Mouse (Mus musculus): ENCODE results near the gene Gm20388. TPM values are rescaled to one million over a fixed set of nuclear protein-coding genes. Genes with fewer than 3 reads are reported as not detected.
A peak's percentile ranks its signal among the peaks of the same experiment; 100 is the strongest.

Gene Gm20388
- polyA plus RNA-seq, 1 experiment from 2014 or later: 5.3 TPM

- Histone ChIP-seq H3K4me3 (ENCODE audit: low read depth, low read length) (no peak overlapping the region), H3K27ac (ENCODE audit: low read depth, low read length) (no peak overlapping the region), H3K36me3 (ENCODE audit: control insufficient read depth, insufficient read depth, low read length) (no peaks in the 10 kb centered on the region), H3K9me3 (ENCODE audit: control insufficient read depth, low read length) (no peaks in the 10 kb centered on the region), H3K4me1 (replicated peaks; ENCODE audit: control insufficient read depth, insufficient read depth, low read length) (no peaks in the 10 kb centered on the region), H3K9ac (ENCODE audit: low read depth, low read length) (no peak overlapping the region), H3K27me3 (replicated peaks; ENCODE audit: control insufficient read depth, insufficient read depth, low read length) (no peaks in the 10 kb centered on the region), H3K4me2 (no peak overlapping the region)
- no peak for DNase-seq (ENCODE audit: low spot score)
- no peak for ATAC-seq (replicated peaks; ENCODE audit: low FRiP score)
Observed at GRCm38 (mm10) chr8:119984085-119984484, 73.4 kb downstream of the Gm20388 start.

- peaks cover 10% of the 10 kb centered on the region; the same call in 1 of the 2 replicates for H3K27me3 ChIP-seq (replicated peaks; ENCODE audit: control insufficient read depth, insufficient read depth, low read length)
- H3K4me3 ChIP-seq (ENCODE audit: low read depth, low read length): no peak overlapping the region
- no peak overlapping the region for H3K27ac ChIP-seq (ENCODE audit: low read depth, low read length)
- no peak overlapping the region for H3K4me2 ChIP-seq
- ATAC-seq (replicated peaks; ENCODE audit: low FRiP score): no peak
- no peaks in the 10 kb centered on the region for H3K4me1 ChIP-seq (replicated peaks; ENCODE audit: control insufficient read depth, insufficient read depth, low read length)
- WGBS: 63% methylated on average over 5 of the region's 5 CpGs
- H3K9ac ChIP-seq (ENCODE audit: low read depth, low read length): no peak overlapping the region
- no peaks in the 10 kb centered on the region for H3K9me3 ChIP-seq (ENCODE audit: control insufficient read depth, low read length)
- DNase-seq (ENCODE audit: low spot score): no peak
- no peaks in the 10 kb centered on the region for H3K36me3 ChIP-seq (ENCODE audit: control insufficient read depth, insufficient read depth, low read length)
Observed at GRCm38 (mm10) chr8:119986174-119986573, 75.5 kb downstream of the Gm20388 start.

GRCm38 (mm10) chr8:119988087-119988486 is 77.4 kb downstream of the Gm20388 start:
- Histone ChIP-seq H3K4me3 (ENCODE audit: low read depth, low read length) (no peak overlapping the region), H3K27me3 (replicated peaks; ENCODE audit: control insufficient read depth, insufficient read depth, low read length) (peaks cover 29% of the 10 kb centered on the region), H3K27ac (ENCODE audit: low read depth, low read length) (no peak overlapping the region), H3K9ac (ENCODE audit: low read depth, low read length) (no peak overlapping the region), H3K9me3 (ENCODE audit: control insufficient read depth, low read length) (no peaks in the 10 kb centered on the region), H3K4me1 (replicated peaks; ENCODE audit: control insufficient read depth, insufficient read depth, low read length) (no peaks in the 10 kb centered on the region), H3K36me3 (ENCODE audit: control insufficient read depth, insufficient read depth, low read length) (no peaks in the 10 kb centered on the region), H3K4me2 (no peak overlapping the region)
- WGBS: 67% methylated on average over 15 of the region's 15 CpGs
- no peak for ATAC-seq (replicated peaks; ENCODE audit: low FRiP score)
- DNase-seq (ENCODE audit: low spot score): no peak

- Histone ChIP-seq H3K27me3 (replicated peaks; ENCODE audit: control insufficient read depth, insufficient read depth, low read length) (peaks cover 44% of the 10 kb centered on the region), H3K27ac (ENCODE audit: low read depth, low read length) (no peak within 1 kb of the TSS), H3K36me3 (ENCODE audit: control insufficient read depth, insufficient read depth, low read length) (no peaks in the 10 kb centered on the region), H3K9me3 (ENCODE audit: control insufficient read depth, low read length) (no peaks in the 10 kb centered on the region), H3K4me3 (ENCODE audit: low read depth, low read length) (peak within 1 kb of the TSS; percentile 14; the same call in 1 of the 2 replicates), H3K4me1 (replicated peaks; ENCODE audit: control insufficient read depth, insufficient read depth, low read length) (peaks cover 5% of the 10 kb centered on the region; the same call in 1 of the 2 replicates), H3K4me2 (peak within 1 kb of the TSS; percentile 44), H3K9ac (ENCODE audit: low read depth, low read length) (no peak within 1 kb of the TSS)
- ATAC-seq (replicated peaks; ENCODE audit: low FRiP score): peak; percentile 60
- peak; percentile 76 for DNase-seq (ENCODE audit: low spot score)
- 1% methylated on average over 25 of the region's 25 CpGs for WGBS
Observed at GRCm38 (mm10) chr8:119992249-119992648, 81.6 kb downstream of the Gm20388 start, which contains the start of gene Crispld2. Crispld2 (plus strand) TSS chr8:119992438.

GRCm38 (mm10) chr8:119994114-119994513 is 83.5 kb downstream of the Gm20388 start:
- 68% methylated on average over 7 of the region's 7 CpGs for WGBS
- no peaks in the 10 kb centered on the region for H3K9me3 ChIP-seq (ENCODE audit: control insufficient read depth, low read length)
- H3K27me3 ChIP-seq (replicated peaks; ENCODE audit: control insufficient read depth, insufficient read depth, low read length): peaks cover 44% of the 10 kb centered on the region
- no peak overlapping the region for H3K27ac ChIP-seq (ENCODE audit: low read depth, low read length)
- H3K36me3 ChIP-seq (ENCODE audit: control insufficient read depth, insufficient read depth, low read length): no peaks in the 10 kb centered on the region
- no peak overlapping the region for H3K4me2 ChIP-seq
- no peak overlapping the region for H3K4me3 ChIP-seq (ENCODE audit: low read depth, low read length)
- no peak for ATAC-seq (replicated peaks; ENCODE audit: low FRiP score)
- H3K9ac ChIP-seq (ENCODE audit: low read depth, low read length): no peak overlapping the region
- DNase-seq (ENCODE audit: low spot score): no peak
- peaks cover 5% of the 10 kb centered on the region; the same call in 1 of the 2 replicates for H3K4me1 ChIP-seq (replicated peaks; ENCODE audit: control insufficient read depth, insufficient read depth, low read length)

GRCm38 (mm10) chr8:119994556-119994955 is 83.9 kb downstream of the Gm20388 start:
- H3K27ac ChIP-seq (ENCODE audit: low read depth, low read length): no peak overlapping the region
- 59% methylated on average over 6 of the region's 6 CpGs for WGBS
- H3K9ac ChIP-seq (ENCODE audit: low read depth, low read length): no peak overlapping the region
- no peak overlapping the region for H3K4me2 ChIP-seq
- DNase-seq (ENCODE audit: low spot score) (no peak), ATAC-seq (replicated peaks; ENCODE audit: low FRiP score) (no peak)
- no peaks in the 10 kb centered on the region for H3K36me3 ChIP-seq (ENCODE audit: control insufficient read depth, insufficient read depth, low read length)
- peaks cover 44% of the 10 kb centered on the region for H3K27me3 ChIP-seq (replicated peaks; ENCODE audit: control insufficient read depth, insufficient read depth, low read length)
- no peak overlapping the region for H3K4me3 ChIP-seq (ENCODE audit: low read depth, low read length)
- no peaks in the 10 kb centered on the region for H3K9me3 ChIP-seq (ENCODE audit: control insufficient read depth, low read length)
- peaks cover 5% of the 10 kb centered on the region; the same call in 1 of the 2 replicates for H3K4me1 ChIP-seq (replicated peaks; ENCODE audit: control insufficient read depth, insufficient read depth, low read length)

GRCm38 (mm10) chr8:119997266-119997665 is 86.6 kb downstream of the Gm20388 start:
- Histone ChIP-seq H3K4me2 (no peak overlapping the region), H3K4me3 (ENCODE audit: low read depth, low read length) (no peak overlapping the region), H3K4me1 (replicated peaks; ENCODE audit: control insufficient read depth, insufficient read depth, low read length) (peaks cover 5% of the 10 kb centered on the region; the same call in 1 of the 2 replicates), H3K27ac (ENCODE audit: low read depth, low read length) (no peak overlapping the region), H3K9me3 (ENCODE audit: control insufficient read depth, low read length) (no peaks in the 10 kb centered on the region), H3K27me3 (replicated peaks; ENCODE audit: control insufficient read depth, insufficient read depth, low read length) (peaks cover 23% of the 10 kb centered on the region), H3K9ac (ENCODE audit: low read depth, low read length) (no peak overlapping the region), H3K36me3 (ENCODE audit: control insufficient read depth, insufficient read depth, low read length) (no peaks in the 10 kb centered on the region)
- DNase-seq (ENCODE audit: low spot score): no peak
- ATAC-seq (replicated peaks; ENCODE audit: low FRiP score): no peak
- 72% methylated on average over 4 of the region's 4 CpGs for WGBS

GRCm38 (mm10) chr8:120000461-120000860 is 89.8 kb downstream of the Gm20388 start:
- Histone ChIP-seq H3K4me3 (ENCODE audit: low read depth, low read length) (no peak overlapping the region), H3K27me3 (replicated peaks; ENCODE audit: control insufficient read depth, insufficient read depth, low read length) (no peaks in the 10 kb centered on the region), H3K9me3 (ENCODE audit: control insufficient read depth, low read length) (no peaks in the 10 kb centered on the region), H3K36me3 (ENCODE audit: control insufficient read depth, insufficient read depth, low read length) (no peaks in the 10 kb centered on the region), H3K9ac (ENCODE audit: low read depth, low read length) (no peak overlapping the region), H3K4me2 (no peak overlapping the region), H3K27ac (ENCODE audit: low read depth, low read length) (peak overlapping the region; percentile 34; the same call in 1 of the 2 replicates), H3K4me1 (replicated peaks; ENCODE audit: control insufficient read depth, insufficient read depth, low read length) (no peaks in the 10 kb centered on the region; the same call in 1 of the 2 replicates)
- DNase-seq (ENCODE audit: low spot score) (no peak), ATAC-seq (replicated peaks; ENCODE audit: low FRiP score) (no peak)
- 45% methylated on average over 8 of the region's 8 CpGs for WGBS

- ATAC-seq (replicated peaks; ENCODE audit: low FRiP score): no peak
- H3K9me3 ChIP-seq (ENCODE audit: control insufficient read depth, low read length): no peaks in the 10 kb centered on the region
- H3K36me3 ChIP-seq (ENCODE audit: control insufficient read depth, insufficient read depth, low read length): no peaks in the 10 kb centered on the region
- H3K27me3 ChIP-seq (replicated peaks; ENCODE audit: control insufficient read depth, insufficient read depth, low read length): no peaks in the 10 kb centered on the region
- H3K4me3 ChIP-seq (ENCODE audit: low read depth, low read length): no peak overlapping the region
- H3K9ac ChIP-seq (ENCODE audit: low read depth, low read length): no peak overlapping the region
- WGBS: 58% methylated on average over 7 of the region's 7 CpGs
- H3K4me1 ChIP-seq (replicated peaks; ENCODE audit: control insufficient read depth, insufficient read depth, low read length): no peaks in the 10 kb centered on the region; the same call in 1 of the 2 replicates
- H3K4me2 ChIP-seq: no peak overlapping the region
- no peak overlapping the region for H3K27ac ChIP-seq (ENCODE audit: low read depth, low read length)
- DNase-seq (ENCODE audit: low spot score): no peak
Observed at GRCm38 (mm10) chr8:120001712-120002111, 91.1 kb downstream of the Gm20388 start.
